Mouse (Mus musculus): ENCODE measurements around the gene Sycp2. TPM values are rescaled to one million over a fixed set of nuclear protein-coding genes. Genes with fewer than 3 reads are reported as not detected.
A peak's percentile ranks its signal among the peaks of the same experiment; 100 is the strongest.

Sycp2 gene
- polyA plus RNA-seq, 1 experiment from 2014 or later: not detected

GRCm38 (mm10) chr2:178416970-178417369, 9.5 kb upstream of the Sycp2 start:
- H3K27me3 ChIP-seq (ENCODE audit: control insufficient read depth, insufficient read depth, low read depth, low read length): peaks cover 7% of the 10 kb centered on the region
- no peak overlapping the region for H3K4me2 ChIP-seq (ENCODE audit: low read depth, low read length)
- no peak overlapping the region for H3K27ac ChIP-seq (ENCODE audit: low read length)
- WGBS: 72% methylated on average over 4 of the region's 4 CpGs
- no peak overlapping the region for H3K9ac ChIP-seq (ENCODE audit: low read length)
- H3K36me3 ChIP-seq (ENCODE audit: control insufficient read depth, insufficient read depth, low read length): peaks cover 4% of the 10 kb centered on the region; the same call in 1 of the 2 replicates
- no peak overlapping the region for H3K4me3 ChIP-seq (ENCODE audit: low read length)
- 0 out of 2 replicates have a peak, but pooled peaks cover 3% of the 10 kb centered on the region for H3K9me3 ChIP-seq (ENCODE audit: control insufficient read depth, low read length)
- ATAC-seq (ENCODE audit: low read depth): no peak
- H3K4me1 ChIP-seq (replicated peaks; ENCODE audit: control insufficient read depth, insufficient read depth, low read length): peaks cover 26% of the 10 kb centered on the region

GRCm38 (mm10) chr2:178416427-178416826, 8.9 kb upstream of the Sycp2 start:
- no peak overlapping the region for H3K4me3 ChIP-seq (ENCODE audit: low read length)
- peak overlapping the region; percentile 22 for H3K4me2 ChIP-seq (ENCODE audit: low read depth, low read length)
- H3K9ac ChIP-seq (ENCODE audit: low read length): no peak overlapping the region
- WGBS: 32% methylated on average over 13 of the region's 13 CpGs
- no peak overlapping the region for H3K27ac ChIP-seq (ENCODE audit: low read length)
- peaks cover 4% of the 10 kb centered on the region; the same call in 1 of the 2 replicates for H3K36me3 ChIP-seq (ENCODE audit: control insufficient read depth, insufficient read depth, low read length)
- H3K9me3 ChIP-seq (ENCODE audit: control insufficient read depth, low read length): 0 out of 2 replicates have a peak, but pooled peaks cover 3% of the 10 kb centered on the region
- peaks cover 9% of the 10 kb centered on the region for H3K27me3 ChIP-seq (ENCODE audit: control insufficient read depth, insufficient read depth, low read depth, low read length)
- no peak for ATAC-seq (ENCODE audit: low read depth)
- peaks cover 28% of the 10 kb centered on the region for H3K4me1 ChIP-seq (replicated peaks; ENCODE audit: control insufficient read depth, insufficient read depth, low read length)

- Histone ChIP-seq H3K27me3 (ENCODE audit: control insufficient read depth, insufficient read depth, low read depth, low read length) (peaks cover 9% of the 10 kb centered on the region), H3K9ac (ENCODE audit: low read length) (no peak overlapping the region), H3K9me3 (ENCODE audit: control insufficient read depth, low read length) (0 out of 2 replicates have a peak, but pooled peaks cover 3% of the 10 kb centered on the region), H3K4me3 (ENCODE audit: low read length) (peak overlapping the region; percentile 72), H3K4me1 (replicated peaks; ENCODE audit: control insufficient read depth, insufficient read depth, low read length) (peaks cover 28% of the 10 kb centered on the region), H3K27ac (ENCODE audit: low read length) (no peak overlapping the region), H3K36me3 (ENCODE audit: control insufficient read depth, insufficient read depth, low read length) (peaks cover 4% of the 10 kb centered on the region; the same call in 1 of the 2 replicates), H3K4me2 (ENCODE audit: low read depth, low read length) (peak overlapping the region; percentile 87)
- ATAC-seq (ENCODE audit: low read depth): no peak
- WGBS: 25% methylated on average over 3 of the region's 3 CpGs
Observed at GRCm38 (mm10) chr2:178415150-178415448, 7.6 kb upstream of the Sycp2 start.

- peak within 1 kb of the TSS; percentile 72 for H3K4me3 ChIP-seq (ENCODE audit: low read length)
- H3K27ac ChIP-seq (ENCODE audit: low read length): peak within 1 kb of the TSS; percentile 18
- peak within 1 kb of the TSS; percentile 87 for H3K4me2 ChIP-seq (ENCODE audit: low read depth, low read length)
- H3K36me3 ChIP-seq (ENCODE audit: control insufficient read depth, insufficient read depth, low read length): peaks cover 4% of the 10 kb centered on the region; the same call in 1 of the 2 replicates
- 0 out of 2 replicates have a peak, but pooled peaks cover 3% of the 10 kb centered on the region for H3K9me3 ChIP-seq (ENCODE audit: control insufficient read depth, low read length)
- peaks cover 9% of the 10 kb centered on the region for H3K27me3 ChIP-seq (ENCODE audit: control insufficient read depth, insufficient read depth, low read depth, low read length)
- peak; percentile 70 for ATAC-seq (ENCODE audit: low read depth)
- under 1% methylated on average over 53 of the region's 74 CpGs for WGBS
- H3K4me1 ChIP-seq (replicated peaks; ENCODE audit: control insufficient read depth, insufficient read depth, low read length): peaks cover 28% of the 10 kb centered on the region
- H3K9ac ChIP-seq (ENCODE audit: low read length): peak within 1 kb of the TSS; percentile 71
Observed at GRCm38 (mm10) chr2:178414261-178415149, 7.0 kb upstream of the Sycp2 start, which contains the start of the genes Ppp1r3d and Fam217b. TSS of gene Ppp1r3d (minus strand) at chr2:178414472. TSS of gene Fam217b (plus strand) at chr2:178414524.

- ATAC-seq (ENCODE audit: low read depth): 0 out of 2 replicates have a peak, but pooled peaks have one; percentile 0
- peak overlapping the region; percentile 87 for H3K4me2 ChIP-seq (ENCODE audit: low read depth, low read length)
- 0 out of 2 replicates have a peak, but pooled peaks cover 3% of the 10 kb centered on the region for H3K36me3 ChIP-seq (ENCODE audit: control insufficient read depth, insufficient read depth, low read length)
- peaks cover 28% of the 10 kb centered on the region for H3K4me1 ChIP-seq (replicated peaks; ENCODE audit: control insufficient read depth, insufficient read depth, low read length)
- H3K4me3 ChIP-seq (ENCODE audit: low read length): peak overlapping the region; percentile 72
- 11% methylated on average over 73 of the region's 75 CpGs for WGBS
- 0 out of 2 replicates have a peak, but pooled peaks cover 3% of the 10 kb centered on the region for H3K9me3 ChIP-seq (ENCODE audit: control insufficient read depth, low read length)
- H3K27ac ChIP-seq (ENCODE audit: low read length): no peak overlapping the region; the same call in 1 of the 2 replicates
- peaks cover 9% of the 10 kb centered on the region for H3K27me3 ChIP-seq (ENCODE audit: control insufficient read depth, insufficient read depth, low read depth, low read length)
- H3K9ac ChIP-seq (ENCODE audit: low read length): peak overlapping the region; percentile 71
Observed at GRCm38 (mm10) chr2:178413481-178414260, 6.2 kb upstream of the Sycp2 start.

GRCm38 (mm10) chr2:178413081-178413480, 5.6 kb upstream of the Sycp2 start:
- ATAC-seq (ENCODE audit: low read depth): no peak
- WGBS: 52% methylated on average over 13 of the region's 13 CpGs
- H3K27ac ChIP-seq (ENCODE audit: low read length): no peak overlapping the region; the same call in 1 of the 2 replicates
- peaks cover 28% of the 10 kb centered on the region for H3K4me1 ChIP-seq (replicated peaks; ENCODE audit: control insufficient read depth, insufficient read depth, low read length)
- H3K4me3 ChIP-seq (ENCODE audit: low read length): peak overlapping the region; percentile 72
- H3K27me3 ChIP-seq (ENCODE audit: control insufficient read depth, insufficient read depth, low read depth, low read length): peaks cover 9% of the 10 kb centered on the region
- H3K9ac ChIP-seq (ENCODE audit: low read length): no peak overlapping the region
- H3K9me3 ChIP-seq (ENCODE audit: control insufficient read depth, low read length): 0 out of 2 replicates have a peak, but pooled peaks cover 1% of the 10 kb centered on the region
- H3K4me2 ChIP-seq (ENCODE audit: low read depth, low read length): peak overlapping the region; percentile 87
- H3K36me3 ChIP-seq (ENCODE audit: control insufficient read depth, insufficient read depth, low read length): 0 out of 2 replicates have a peak, but pooled peaks cover 1% of the 10 kb centered on the region

- WGBS: 36% methylated on average over 6 of the region's 6 CpGs
- Histone ChIP-seq H3K4me1 (replicated peaks; ENCODE audit: control insufficient read depth, insufficient read depth, low read length) (peaks cover 28% of the 10 kb centered on the region), H3K27me3 (ENCODE audit: control insufficient read depth, insufficient read depth, low read depth, low read length) (peaks cover 9% of the 10 kb centered on the region), H3K4me2 (ENCODE audit: low read depth, low read length) (no peak overlapping the region), H3K4me3 (ENCODE audit: low read length) (no peak overlapping the region), H3K9ac (ENCODE audit: low read length) (no peak overlapping the region), H3K36me3 (ENCODE audit: control insufficient read depth, insufficient read depth, low read length) (no peaks in the 10 kb centered on the region), H3K9me3 (ENCODE audit: control insufficient read depth, low read length) (peaks cover under 1% of the 10 kb centered on the region; the same call in 1 of the 2 replicates), H3K27ac (ENCODE audit: low read length) (no peak overlapping the region)
- ATAC-seq (ENCODE audit: low read depth): peak; percentile 41
Observed at GRCm38 (mm10) chr2:178412598-178412997, 5.1 kb upstream of the Sycp2 start.

GRCm38 (mm10) chr2:178410286-178410685, 2.8 kb upstream of the Sycp2 start:
- Histone ChIP-seq H3K27me3 (ENCODE audit: control insufficient read depth, insufficient read depth, low read depth, low read length) (peaks cover 9% of the 10 kb centered on the region), H3K9ac (ENCODE audit: low read length) (no peak overlapping the region), H3K4me2 (ENCODE audit: low read depth, low read length) (no peak overlapping the region), H3K36me3 (ENCODE audit: control insufficient read depth, insufficient read depth, low read length) (no peaks in the 10 kb centered on the region), H3K4me3 (ENCODE audit: low read length) (no peak overlapping the region), H3K9me3 (ENCODE audit: control insufficient read depth, low read length) (peaks cover 5% of the 10 kb centered on the region), H3K27ac (ENCODE audit: low read length) (no peak overlapping the region), H3K4me1 (replicated peaks; ENCODE audit: control insufficient read depth, insufficient read depth, low read length) (peaks cover 23% of the 10 kb centered on the region)
- 67% methylated on average over 6 of the region's 6 CpGs for WGBS
- no peak for ATAC-seq (ENCODE audit: low read depth)

Data from lung, embryonic 16.5 days (tissue).